Mouse (Mus musculus): ENCODE results near the gene Olfr270. TPM values are rescaled to one million over a fixed set of nuclear protein-coding genes. Genes with fewer than 3 reads are reported as not detected.

Gene Olfr270
- polyA plus RNA-seq, 1 experiment from 2014 or later: not detected

GRCm38 (mm10) chr4:53000154-53000553 lies 35.8 kb downstream of the Olfr270 start:
- H3K9ac ChIP-seq (ENCODE audit: low read length): no peak overlapping the region
- no peak overlapping the region for H3K4me2 ChIP-seq (replicated peaks; ENCODE audit: low read depth)
- H3K4me3 ChIP-seq (ENCODE audit: low read depth, low read length): no peak overlapping the region
- DNase-seq (ENCODE audit: low spot score): no peak
- no peaks in the 10 kb centered on the region for H3K9me3 ChIP-seq (ENCODE audit: control insufficient read depth, low read length)
- H3K36me3 ChIP-seq (ENCODE audit: control insufficient read depth, insufficient read depth, low read length): no peaks in the 10 kb centered on the region
- TF ChIP-seq CTCF (IDR thresholded peaks at IDR 0.05; ENCODE audit: low read depth) (no peak), EP300 (optimal IDR thresholded peaks at IDR 0.05) (no peak)
- no peak overlapping the region for H3K27ac ChIP-seq (replicated peaks)
- ATAC-seq (ENCODE audit: low FRiP score, low TSS enrichment): no peak
- 73% methylated on average over 8 of the region's 8 CpGs for WGBS
- H3K4me1 ChIP-seq (replicated peaks; ENCODE audit: control insufficient read depth, insufficient read depth): no peaks in the 10 kb centered on the region
- H3K27me3 ChIP-seq (ENCODE audit: control insufficient read depth, insufficient read depth, low read length): no peaks in the 10 kb centered on the region

DNA sequence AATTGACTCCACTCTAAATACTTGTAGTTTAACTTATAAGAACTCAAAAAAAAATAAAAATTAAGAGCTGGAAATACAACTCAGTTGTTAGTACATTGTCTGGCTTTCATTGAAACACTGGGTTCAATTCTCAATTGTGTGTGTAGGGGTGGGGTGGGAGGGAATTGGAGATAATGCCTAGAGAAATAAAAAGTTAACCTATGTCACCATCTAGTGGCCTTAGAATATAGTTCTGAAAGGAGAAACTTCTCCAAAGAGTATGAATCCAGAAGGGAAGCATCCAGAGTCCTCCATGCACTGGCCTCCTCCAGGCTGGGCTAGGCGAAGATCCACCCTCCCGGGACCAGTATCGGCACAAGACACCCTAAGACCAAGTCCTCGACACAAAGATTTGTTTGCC lies 44.8 kb downstream of the Olfr270 start:
- Histone ChIP-seq H3K4me3 (ENCODE audit: low read depth, low read length) (no peak overlapping the region), H3K9ac (ENCODE audit: low read length) (no peak overlapping the region), H3K4me2 (replicated peaks; ENCODE audit: low read depth) (no peak overlapping the region), H3K27me3 (ENCODE audit: control insufficient read depth, insufficient read depth, low read length) (no peaks in the 10 kb centered on the region), H3K36me3 (ENCODE audit: control insufficient read depth, insufficient read depth, low read length) (no peaks in the 10 kb centered on the region), H3K27ac (replicated peaks) (no peak overlapping the region), H3K4me1 (replicated peaks; ENCODE audit: control insufficient read depth, insufficient read depth) (no peaks in the 10 kb centered on the region), H3K9me3 (ENCODE audit: control insufficient read depth, low read length) (no peaks in the 10 kb centered on the region)
- DNase-seq (ENCODE audit: low spot score) (no peak), ATAC-seq (ENCODE audit: low FRiP score, low TSS enrichment) (no peak)
- peak; percentile 57 for TF ChIP-seq CTCF (IDR thresholded peaks at IDR 0.05; ENCODE audit: low read depth)
- no peak for TF ChIP-seq EP300 (optimal IDR thresholded peaks at IDR 0.05)
- WGBS: 62% methylated on average over 4 of the region's 4 CpGs

- Histone ChIP-seq H3K4me2 (replicated peaks; ENCODE audit: low read depth) (no peak overlapping the region), H3K4me1 (replicated peaks; ENCODE audit: control insufficient read depth, insufficient read depth) (no peaks in the 10 kb centered on the region), H3K9me3 (ENCODE audit: control insufficient read depth, low read length) (no peaks in the 10 kb centered on the region), H3K9ac (ENCODE audit: low read length) (no peak overlapping the region), H3K4me3 (ENCODE audit: low read depth, low read length) (no peak overlapping the region), H3K27ac (replicated peaks) (no peak overlapping the region), H3K27me3 (ENCODE audit: control insufficient read depth, insufficient read depth, low read length) (no peaks in the 10 kb centered on the region), H3K36me3 (ENCODE audit: control insufficient read depth, insufficient read depth, low read length) (no peaks in the 10 kb centered on the region)
- 61% methylated on average over 4 of the region's 4 CpGs for WGBS
- no peak for TF ChIP-seq EP300 (optimal IDR thresholded peaks at IDR 0.05)
- TF ChIP-seq CTCF (IDR thresholded peaks at IDR 0.05; ENCODE audit: low read depth): no peak
- DNase-seq (ENCODE audit: low spot score) (no peak), ATAC-seq (ENCODE audit: low FRiP score, low TSS enrichment) (no peak)
These were observed 45.5 kb downstream of the Olfr270 start for GRCm38 (mm10) chr4:53009871-53010270.

GRCm38 (mm10) chr4:53011732-53012361 lies 47.5 kb downstream of the Olfr270 start, which contains the start of gene Nipsnap3b:
Gene Nipsnap3b, plus strand, starts transcription at chr4:53011880.
- WGBS: 1% methylated on average over 62 of the region's 63 CpGs
- H3K9ac ChIP-seq (ENCODE audit: low read length): peak within 1 kb of the TSS; percentile 79
- peaks cover 11% of the 10 kb centered on the region for H3K36me3 ChIP-seq (ENCODE audit: control insufficient read depth, insufficient read depth, low read length)
- H3K4me2 ChIP-seq (replicated peaks; ENCODE audit: low read depth): peak within 1 kb of the TSS; percentile 79
- ATAC-seq (ENCODE audit: low FRiP score, low TSS enrichment) (peak; percentile 98), DNase-seq (ENCODE audit: low spot score) (peak; percentile 99)
- TF ChIP-seq CTCF (IDR thresholded peaks at IDR 0.05; ENCODE audit: low read depth) (0 out of 2 replicates have a peak, but pooled peaks have one; percentile 5), EP300 (optimal IDR thresholded peaks at IDR 0.05) (no peak)
- peak within 1 kb of the TSS; percentile 92 for H3K27ac ChIP-seq (replicated peaks)
- no peaks in the 10 kb centered on the region for H3K4me1 ChIP-seq (replicated peaks; ENCODE audit: control insufficient read depth, insufficient read depth)
- peak within 1 kb of the TSS; percentile 78 for H3K4me3 ChIP-seq (ENCODE audit: low read depth, low read length)
- H3K27me3 ChIP-seq (ENCODE audit: control insufficient read depth, insufficient read depth, low read length): no peaks in the 10 kb centered on the region
- 0 out of 2 replicates have a peak, but pooled peaks cover under 1% of the 10 kb centered on the region for H3K9me3 ChIP-seq (ENCODE audit: control insufficient read depth, low read length)

DNA sequence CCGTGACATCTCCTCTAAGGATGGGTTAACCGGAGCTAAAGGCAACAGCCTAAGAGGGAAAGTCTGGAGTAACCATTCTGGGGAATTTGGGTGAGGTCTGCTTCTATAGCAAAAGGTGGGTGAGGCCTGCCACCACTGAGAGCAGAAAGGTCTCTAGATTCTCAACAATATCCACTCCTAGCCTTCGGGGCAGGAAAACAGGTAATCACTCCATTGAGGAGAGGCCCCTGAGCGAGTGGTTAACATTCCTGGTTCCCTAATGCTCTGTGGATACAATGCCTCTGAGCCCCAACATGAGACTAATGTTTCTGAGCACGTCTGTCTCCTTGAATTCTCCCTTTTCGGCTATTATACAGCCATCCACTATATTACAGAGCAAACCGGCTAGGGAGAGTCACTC lies 50.1 kb downstream of the Olfr270 start:
- DNase-seq (ENCODE audit: low spot score) (no peak), ATAC-seq (ENCODE audit: low FRiP score, low TSS enrichment) (no peak)
- Histone ChIP-seq H3K27ac (replicated peaks) (no peak overlapping the region), H3K27me3 (ENCODE audit: control insufficient read depth, insufficient read depth, low read length) (no peaks in the 10 kb centered on the region), H3K4me2 (replicated peaks; ENCODE audit: low read depth) (no peak overlapping the region), H3K4me1 (replicated peaks; ENCODE audit: control insufficient read depth, insufficient read depth) (no peaks in the 10 kb centered on the region), H3K9me3 (ENCODE audit: control insufficient read depth, low read length) (0 out of 2 replicates have a peak, but pooled peaks cover 2% of the 10 kb centered on the region), H3K36me3 (ENCODE audit: control insufficient read depth, insufficient read depth, low read length) (peaks cover 17% of the 10 kb centered on the region), H3K4me3 (ENCODE audit: low read depth, low read length) (no peak overlapping the region), H3K9ac (ENCODE audit: low read length) (no peak overlapping the region)
- 91% methylated on average over 7 of the region's 7 CpGs for WGBS
- no peak for TF ChIP-seq EP300 (optimal IDR thresholded peaks at IDR 0.05)
- TF ChIP-seq CTCF (IDR thresholded peaks at IDR 0.05; ENCODE audit: low read depth): no peak

DNA sequence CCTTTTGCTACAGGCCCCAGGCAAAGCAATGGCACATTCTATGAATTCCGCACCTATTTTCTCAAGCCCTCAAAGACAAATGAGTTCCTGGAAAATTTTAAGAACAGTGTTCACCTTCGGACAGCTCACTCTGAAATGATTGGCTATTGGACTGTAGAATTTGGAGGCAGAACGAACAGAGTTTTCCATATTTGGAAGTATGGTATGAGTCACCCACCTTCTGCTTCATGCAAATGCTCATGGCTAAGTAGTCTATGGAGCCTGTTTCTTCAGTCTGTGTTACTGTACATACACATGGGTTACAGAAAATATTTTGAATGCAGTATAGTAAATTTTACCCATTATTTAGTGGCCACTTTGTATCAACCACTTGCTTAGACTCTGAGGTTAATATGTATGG lies 50.7 kb downstream of the Olfr270 start:
- DNase-seq (ENCODE audit: low spot score) (no peak), ATAC-seq (ENCODE audit: low FRiP score, low TSS enrichment) (no peak)
- H3K4me3 ChIP-seq (ENCODE audit: low read depth, low read length): no peak overlapping the region
- H3K27me3 ChIP-seq (ENCODE audit: control insufficient read depth, insufficient read depth, low read length): no peaks in the 10 kb centered on the region
- peaks cover 17% of the 10 kb centered on the region for H3K36me3 ChIP-seq (ENCODE audit: control insufficient read depth, insufficient read depth, low read length)
- TF ChIP-seq CTCF (IDR thresholded peaks at IDR 0.05; ENCODE audit: low read depth) (no peak), EP300 (optimal IDR thresholded peaks at IDR 0.05) (no peak)
- 0 out of 2 replicates have a peak, but pooled peaks cover 2% of the 10 kb centered on the region for H3K9me3 ChIP-seq (ENCODE audit: control insufficient read depth, low read length)
- no peaks in the 10 kb centered on the region for H3K4me1 ChIP-seq (replicated peaks; ENCODE audit: control insufficient read depth, insufficient read depth)
- H3K27ac ChIP-seq (replicated peaks): no peak overlapping the region
- H3K9ac ChIP-seq (ENCODE audit: low read length): no peak overlapping the region
- no peak overlapping the region for H3K4me2 ChIP-seq (replicated peaks; ENCODE audit: low read depth)
- WGBS: 92% methylated on average over 3 of the region's 3 CpGs
